Mouse (Mus musculus) hindbrain, embryonic 16.5 days (tissue): Measurements from ENCODE around the gene Ly6g6d. TPM values are rescaled to one million over a fixed set of nuclear protein-coding genes. Genes with fewer than 3 reads are reported as not detected.
A peak's percentile ranks its signal among the peaks of the same experiment; 100 is the strongest.

Experiments used
- ATAC-seq: fragments of 200-750 bp; cut with Nextera tagmentation; 2 replicates; pipeline ENCODE4 v1.8.0; 2017; ENCODE audit warnings: moderate TSS enrichment, moderate library complexity
- H3K27ac ChIP-seq: fragments of 300-500 bp; sonication (generic); 2 replicates; pipeline ENCODE4 v1.5.1; 2014; ENCODE audit warnings: low read depth, mild to moderate bottlenecking, control low read depth, low read length, moderate library complexity
- H3K27me3 ChIP-seq: fragments of 300-500 bp; sonication (generic); replicated peaks from 2 replicates; pipeline ENCODE4 v1.6.1; 2014; ENCODE audit warnings: low read length; ENCODE audit not compliant: control insufficient read depth, insufficient read depth
- H3K36me3 ChIP-seq: fragments of 300-500 bp; sonication (generic); 2 replicates; pipeline ENCODE4 v1.6.1; 2014; ENCODE audit warnings: mild to moderate bottlenecking, low read length, moderate library complexity, mixed read lengths; ENCODE audit not compliant: control insufficient read depth, insufficient read depth
- H3K4me1 ChIP-seq: fragments of 300-500 bp; sonication (generic); 2 replicates; pipeline ENCODE4 v1.6.1; 2014; ENCODE audit warnings: low read depth, low read length; ENCODE audit not compliant: control insufficient read depth, insufficient read depth
- H3K4me2 ChIP-seq: fragments of 300-500 bp; sonication (generic); 2 replicates; pipeline ENCODE4 v1.6.1; 2014; ENCODE audit warnings: mild to moderate bottlenecking, low read length, control low read depth, moderate library complexity
- H3K4me3 ChIP-seq: fragments of 300-500 bp; sonication (generic); 2 replicates; pipeline ENCODE4 v1.5.1; 2014; ENCODE audit warnings: mild to moderate bottlenecking, low read length, control low read depth, moderate library complexity
- H3K9ac ChIP-seq: fragments of 300-500 bp; sonication (generic); 2 replicates; pipeline ENCODE4 v1.6.1; 2014; ENCODE audit warnings: low read depth, mild to moderate bottlenecking, control low read depth, low read length, moderate library complexity
- H3K9me3 ChIP-seq: fragments of 300-500 bp; sonication (generic); 2 replicates; pipeline ENCODE4 v1.6.1; 2014; ENCODE audit warnings: mild to moderate bottlenecking, low read length, moderate library complexity; ENCODE audit not compliant: control insufficient read depth
- WGBS: fragments of 180-500 bp; shearing (Covaris S2); extraction: QIAGEN DNeasy Blood & Tissue Kit; methylation state at CpG from one replicate; pipeline ENCODE4 v1.1.7; 2014; 5-methylcytosine and 5-hydroxymethylcytosine counted together
- polyA plus RNA-seq: library from polyadenylated mRNA; unstranded; fragments of >200 nt; fragmentation: Nextera tagmentation; extraction: Ambion mirVana; gene quantifications from 2 replicates; pipeline ENCODE4 v1.2.1, GENCODE M21; 2015

Ly6g6d gene
- polyA plus RNA-seq, 1 experiment from 2014 or later, result 0.68 TPM

GRCm38 (mm10) chr17:35077285-35077684 is 580 bp downstream of the Ly6g6d start:
- no peaks in the 10 kb centered on the region for H3K9me3 ChIP-seq
- peak overlapping the region; percentile 32 for H3K4me2 ChIP-seq
- H3K36me3 ChIP-seq, result no peaks in the 10 kb centered on the region
- no peak for ATAC-seq
- no peak overlapping the region for H3K4me3 ChIP-seq
- WGBS, result 47% methylated on average over 2 of the region's 2 CpGs
- H3K9ac ChIP-seq, result no peak overlapping the region; the same call in 1 of the 2 replicates
- H3K4me1 ChIP-seq, result no peaks in the 10 kb centered on the region; the same call in 1 of the 2 replicates
- no peaks in the 10 kb centered on the region for H3K27me3 ChIP-seq
- no peak overlapping the region for H3K27ac ChIP-seq

- peak within 1 kb of the TSS; percentile 1; the same call in 1 of the 2 replicates for H3K9ac ChIP-seq
- 36% methylated on average over 10 of the region's 10 CpGs for WGBS
- H3K36me3 ChIP-seq, result no peaks in the 10 kb centered on the region
Measured at GRCm38 (mm10) chr17:35076507-35077176, 1.2 kb downstream of the Ly6g6d start, which contains the start of gene Ly6g6e. Gene Ly6g6e (plus strand): TSS chr17:35076902.

GRCm38 (mm10) chr17:35074097-35074496 is 3.8 kb downstream of the Ly6g6d start:
- Histone ChIP-seq H3K4me2 (no peak overlapping the region), H3K27ac (no peak overlapping the region), H3K9ac (no peak overlapping the region), H3K4me3 (no peak overlapping the region), H3K36me3 (no peaks in the 10 kb centered on the region), H3K4me1 (no peaks in the 10 kb centered on the region; the same call in 1 of the 2 replicates), H3K27me3 (no peaks in the 10 kb centered on the region), H3K9me3 (no peaks in the 10 kb centered on the region)
- WGBS, result 60% methylated on average over 16 of the region's 17 CpGs
- ATAC-seq, result no peak

More at GRCm38 (mm10) chr17:35076507-35077176, 1.2 kb downstream of the Ly6g6d start, which contains the start of gene Ly6g6e:
- H3K9me3 ChIP-seq, result no peaks in the 10 kb centered on the region
- H3K4me3 ChIP-seq, result no peak within 1 kb of the TSS; the same call in 1 of the 2 replicates
- H3K4me1 ChIP-seq, result no peaks in the 10 kb centered on the region; the same call in 1 of the 2 replicates
- no peaks in the 10 kb centered on the region for H3K27me3 ChIP-seq
- ATAC-seq, result no peak
- H3K4me2 ChIP-seq, result peak within 1 kb of the TSS; percentile 32
- no peak within 1 kb of the TSS for H3K27ac ChIP-seq

- no peak overlapping the region for H3K27ac ChIP-seq
- no peaks in the 10 kb centered on the region for H3K36me3 ChIP-seq
- H3K4me2 ChIP-seq, result no peak overlapping the region
- no peak overlapping the region for H3K4me3 ChIP-seq
- H3K4me1 ChIP-seq, result no peaks in the 10 kb centered on the region
- ATAC-seq, result no peak
- H3K9me3 ChIP-seq, result no peaks in the 10 kb centered on the region
- 83% methylated on average over 9 of the region's 9 CpGs for WGBS
- 0 out of 2 replicates have a peak, but pooled peaks cover 3% of the 10 kb centered on the region for H3K27me3 ChIP-seq
- no peak overlapping the region for H3K9ac ChIP-seq
Measured at GRCm38 (mm10) chr17:35071454-35071853, 6.4 kb downstream of the Ly6g6d start.

GRCm38 (mm10) chr17:35070556-35071229 is 7.2 kb downstream of the Ly6g6d start:
- WGBS, result 62% methylated on average over 6 of the region's 6 CpGs
- no peak overlapping the region for H3K4me3 ChIP-seq
- no peak overlapping the region for H3K9ac ChIP-seq
- H3K4me2 ChIP-seq, result no peak overlapping the region
- no peaks in the 10 kb centered on the region for H3K4me1 ChIP-seq
- no peaks in the 10 kb centered on the region for H3K36me3 ChIP-seq
- no peak for ATAC-seq
- 0 out of 2 replicates have a peak, but pooled peaks cover 4% of the 10 kb centered on the region for H3K27me3 ChIP-seq
- no peak overlapping the region for H3K27ac ChIP-seq
- H3K9me3 ChIP-seq, result no peaks in the 10 kb centered on the region

- peaks cover 10% of the 10 kb centered on the region for H3K4me1 ChIP-seq
- no peaks in the 10 kb centered on the region for H3K9me3 ChIP-seq
- H3K27ac ChIP-seq, result no peak overlapping the region
- H3K9ac ChIP-seq, result no peak overlapping the region
- peaks cover 14% of the 10 kb centered on the region for H3K27me3 ChIP-seq
- WGBS, result 87% methylated on average over 17 of the region's 17 CpGs
- H3K4me3 ChIP-seq, result no peak overlapping the region
- H3K36me3 ChIP-seq, result no peaks in the 10 kb centered on the region; the same call in 1 of the 2 replicates
- no peak for ATAC-seq
- no peak overlapping the region for H3K4me2 ChIP-seq
Measured at GRCm38 (mm10) chr17:35068213-35068914, 9.5 kb downstream of the Ly6g6d start.

GRCm38 (mm10) chr17:35066084-35066483 is 11.8 kb downstream of the Ly6g6d start, which contains the start of gene Mpig6b:
Gene Mpig6b (minus strand): TSS chr17:35066184.
- Histone ChIP-seq H3K4me1 (peaks cover 10% of the 10 kb centered on the region), H3K9me3 (no peaks in the 10 kb centered on the region), H3K36me3 (peaks cover 11% of the 10 kb centered on the region), H3K4me3 (peak within 1 kb of the TSS; percentile 25), H3K27ac (no peak within 1 kb of the TSS), H3K9ac (peak within 1 kb of the TSS; percentile 47; the same call in 1 of the 2 replicates), H3K27me3 (peaks cover 18% of the 10 kb centered on the region), H3K4me2 (peak within 1 kb of the TSS; percentile 55)
- 49% methylated on average over 10 of the region's 10 CpGs for WGBS
- no peak for ATAC-seq

GRCm38 (mm10) chr17:35064951-35065947 is 12.6 kb downstream of the Ly6g6d start, which contains the start of gene Ly6g6c:
Gene Ly6g6c (plus strand): TSS chr17:35065388.
- Histone ChIP-seq H3K4me1 (peaks cover 18% of the 10 kb centered on the region), H3K36me3 (peaks cover 14% of the 10 kb centered on the region), H3K9me3 (no peaks in the 10 kb centered on the region), H3K27me3 (peaks cover 18% of the 10 kb centered on the region), H3K4me3 (peak within 1 kb of the TSS; percentile 25), H3K4me2 (peak within 1 kb of the TSS; percentile 55), H3K27ac (no peak within 1 kb of the TSS), H3K9ac (peak within 1 kb of the TSS; percentile 47; the same call in 1 of the 2 replicates)
- 2% methylated on average over 48 of the region's 48 CpGs for WGBS
- ATAC-seq, result 0 out of 2 replicates have a peak, but pooled peaks have one; percentile 10
